Mouse (Mus musculus) c-Kit-negative CD71-positive TER-119-positive erythroid progenitor cells, embryonic 14.5 days (primary cell): ENCODE data around the gene Adarb1.

Source experiments
- DNase-seq: peaks from one replicate; pipeline ENCODE4 v3.0.0-alpha.2; 2013; ENCODE audit warnings: low read depth, low spot score

Gene Adarb1

DNA sequence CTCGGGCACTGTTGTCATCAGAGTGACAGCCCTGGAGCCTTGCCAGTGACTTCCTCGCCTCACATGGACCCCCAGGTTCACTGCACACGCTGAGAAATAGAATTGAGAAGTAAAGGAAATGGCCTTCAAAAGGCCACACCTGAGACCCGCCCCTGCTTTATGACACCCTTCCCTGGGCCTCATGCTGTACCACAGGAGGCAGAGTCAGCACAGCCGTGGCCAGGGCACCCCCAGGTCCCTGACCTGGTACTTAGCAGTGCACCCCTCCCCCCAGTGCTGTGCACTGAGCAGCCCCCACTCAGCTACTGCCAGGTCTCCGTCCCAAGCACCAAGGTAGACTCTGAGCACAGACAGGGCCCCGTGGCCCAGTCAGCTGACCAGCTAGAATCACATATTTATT is 148.9 kb downstream of the Adarb1 start:
- no peak for DNase-seq

- DNase-seq, result no peak
Observed at GRCm38 (mm10) chr10:77267027-77267426, 151.0 kb downstream of the Adarb1 start.

GRCm38 (mm10) chr10:77266281-77266680 is 151.8 kb downstream of the Adarb1 start:
- DNase-seq, result no peak

DNA sequence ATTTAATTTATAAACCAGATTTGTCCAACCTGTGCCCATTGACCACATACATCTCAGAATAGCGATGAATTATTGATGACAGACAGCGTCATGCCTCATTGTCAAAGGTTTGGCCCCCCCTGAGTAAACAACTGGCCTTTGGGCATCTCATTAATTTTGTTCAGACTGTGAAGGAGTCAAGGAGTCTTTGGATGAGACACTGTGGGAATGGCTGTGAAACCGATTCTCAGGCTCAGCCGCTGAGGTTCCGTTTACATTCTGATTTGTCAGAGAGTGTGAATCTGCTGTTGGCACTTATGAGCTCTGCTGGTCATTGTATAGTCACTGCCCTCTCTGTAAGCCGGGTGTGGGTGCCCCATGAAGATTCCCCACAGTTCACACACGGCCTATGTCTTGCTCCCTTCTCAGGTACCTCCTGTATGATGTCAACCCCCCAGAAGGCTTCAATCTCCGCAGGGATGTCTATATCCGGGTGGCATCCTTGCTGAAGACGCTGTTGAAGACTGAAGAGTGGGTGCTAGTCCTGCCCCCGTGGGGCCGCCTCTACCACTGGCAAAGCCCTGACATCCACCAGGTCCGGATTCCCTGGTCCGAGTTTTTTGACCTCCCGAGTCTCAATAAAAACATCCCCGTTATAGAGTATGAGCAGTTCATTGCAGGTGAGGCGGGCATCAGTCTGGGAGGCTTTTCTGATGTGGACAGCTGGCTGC is 157.7 kb downstream of the Adarb1 start:
- no peak for DNase-seq

DNA sequence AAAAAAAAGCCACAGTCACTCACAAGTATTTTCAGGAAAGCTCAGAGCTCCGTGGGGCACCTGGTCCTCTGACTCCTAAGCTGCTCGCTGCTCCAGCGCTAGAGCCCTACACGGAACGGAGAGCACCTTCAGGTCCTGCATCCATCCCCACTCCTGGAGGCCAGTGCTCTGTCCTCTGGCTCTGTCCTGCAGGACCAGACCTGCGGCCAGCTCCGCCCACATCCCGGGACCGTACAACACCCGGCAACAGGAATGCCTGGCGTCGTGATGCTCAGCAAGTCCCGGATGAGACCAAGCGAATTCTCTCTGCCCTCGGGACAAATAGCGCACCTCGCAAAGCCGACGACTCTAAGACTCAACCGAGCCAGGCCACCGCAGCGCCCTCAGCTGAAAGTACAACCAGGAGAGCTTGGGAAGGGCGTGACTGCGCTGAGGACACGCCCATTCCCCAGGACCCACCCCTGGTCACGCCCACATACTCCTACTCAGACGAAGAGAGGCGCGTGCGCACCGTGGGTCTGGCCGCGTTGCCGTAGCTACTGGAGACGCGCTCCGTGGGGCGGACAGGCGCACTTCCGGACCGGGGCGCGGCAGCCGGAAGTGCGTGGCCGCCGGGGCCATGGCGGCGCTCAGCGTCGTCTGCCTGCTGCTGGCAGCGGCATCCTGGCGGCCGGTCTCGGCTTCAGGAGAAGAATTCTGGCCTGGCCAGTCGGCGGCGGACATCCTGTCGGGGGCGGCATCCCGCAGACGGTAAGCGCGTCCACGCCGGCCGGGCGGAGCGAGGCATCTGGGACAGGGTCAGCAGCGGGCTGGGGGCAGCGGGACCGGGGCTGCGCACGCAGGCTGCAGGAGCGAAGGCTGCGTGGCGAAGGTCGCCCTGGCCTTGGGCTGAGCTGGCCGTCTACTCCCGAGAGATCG is 159.1 kb downstream of the Adarb1 start, which contains the start of gene Pofut2:
Gene Pofut2, plus strand, starts transcription at position 515 of the 918 bp plus-strand sequence.
- peak; percentile 97 for DNase-seq

- DNase-seq, result no peak
Observed at GRCm38 (mm10) chr10:77258041-77258590, 160.0 kb downstream of the Adarb1 start.

DNA sequence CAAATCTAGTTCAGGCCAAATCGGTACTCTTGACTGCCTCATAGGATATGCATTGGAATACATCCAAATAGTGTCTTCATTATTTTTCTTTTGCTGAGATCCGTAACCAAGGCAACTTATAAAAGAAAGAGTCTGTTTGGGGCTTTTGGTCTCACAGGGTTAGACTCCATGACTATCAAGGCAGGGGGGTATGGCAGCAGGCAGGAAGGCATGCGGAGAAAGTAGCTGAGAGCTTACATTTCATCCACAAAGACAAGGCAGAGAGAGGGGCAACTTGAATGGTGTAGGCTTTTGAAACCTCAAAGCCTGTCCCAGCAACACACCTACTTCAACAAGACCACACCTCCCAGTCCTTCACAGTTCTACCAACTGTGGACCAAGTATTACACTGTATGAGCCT is 162.4 kb downstream of the Adarb1 start:
- DNase-seq, result no peak

DNA sequence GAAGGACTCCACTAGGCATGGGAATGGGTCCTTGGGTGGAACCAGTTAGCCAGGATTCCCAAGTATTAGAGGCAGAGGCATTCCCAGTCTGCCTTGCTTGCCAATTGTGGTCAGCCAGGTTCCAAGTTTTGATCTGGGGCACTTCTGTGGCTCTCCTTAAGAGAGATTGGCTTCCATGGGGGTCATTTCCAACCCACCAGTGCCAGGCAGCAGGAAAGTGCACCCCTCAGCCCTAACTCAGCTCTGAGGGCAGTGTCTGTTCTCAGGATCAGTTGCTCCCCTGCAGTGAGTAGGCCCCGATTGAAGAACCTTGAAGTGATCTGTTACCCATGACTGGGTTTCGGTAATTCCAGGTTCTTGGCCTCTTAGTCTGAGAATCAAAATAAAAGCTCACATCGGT is 162.8 kb downstream of the Adarb1 start:
- DNase-seq, result no peak

GRCm38 (mm10) chr10:77252790-77253189 is 165.3 kb downstream of the Adarb1 start:
- DNase-seq, result peak; percentile 72

GRCm38 (mm10) chr10:77251784-77252539 is 166.1 kb downstream of the Adarb1 start:
- no peak for DNase-seq

- DNase-seq, result no peak
Observed at GRCm38 (mm10) chr10:77251223-77251783, 166.8 kb downstream of the Adarb1 start.

GRCm38 (mm10) chr10:77247707-77248106 is 170.4 kb downstream of the Adarb1 start:
- DNase-seq, result no peak

- no peak for DNase-seq
Observed at GRCm38 (mm10) chr10:77247048-77247447, 171.0 kb downstream of the Adarb1 start.

DNA sequence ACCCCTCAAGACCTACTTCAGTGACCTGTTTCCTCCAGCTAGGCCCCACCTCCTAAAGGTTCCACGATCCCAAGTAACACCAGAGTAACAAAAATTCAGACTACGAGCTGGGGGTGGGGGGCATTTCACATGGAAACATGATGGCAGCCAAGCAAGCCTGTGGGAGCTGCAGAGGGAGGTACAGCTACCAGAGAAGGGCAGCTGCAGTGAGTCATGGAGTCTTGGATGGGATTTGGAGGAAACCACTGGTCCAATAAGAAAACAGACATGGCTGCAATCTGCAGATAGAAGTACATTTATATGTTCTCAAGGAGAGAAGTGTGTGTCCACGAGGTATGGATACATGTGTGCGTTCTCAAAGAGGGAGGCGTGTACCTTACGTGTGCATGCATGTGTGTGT is 173.3 kb downstream of the Adarb1 start:
- DNase-seq, result no peak

- DNase-seq, result no peak
Observed at GRCm38 (mm10) chr10:77243572-77244161, 174.4 kb downstream of the Adarb1 start.

- DNase-seq, result no peak
Observed at GRCm38 (mm10) chr10:77242871-77243270, 175.2 kb downstream of the Adarb1 start.

DNA sequence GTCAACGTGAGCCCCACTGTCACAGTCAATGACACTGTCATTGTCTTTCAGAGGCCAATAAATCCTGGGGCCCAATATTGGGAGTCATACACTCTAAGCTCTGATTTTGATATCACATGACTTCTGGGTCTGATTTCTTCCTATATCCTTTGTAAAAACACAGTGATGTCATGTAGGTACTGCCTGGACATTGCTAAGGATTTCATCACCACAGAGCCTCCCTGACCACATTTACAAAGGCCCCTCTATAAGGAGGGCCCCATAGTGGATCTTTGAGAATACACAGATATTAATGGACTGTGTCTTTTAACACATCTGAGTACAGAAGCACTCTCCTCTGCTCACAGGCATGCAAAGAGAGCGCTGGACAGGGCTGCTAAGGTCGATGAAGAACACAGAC is 175.7 kb downstream of the Adarb1 start:
- no peak for DNase-seq

DNA sequence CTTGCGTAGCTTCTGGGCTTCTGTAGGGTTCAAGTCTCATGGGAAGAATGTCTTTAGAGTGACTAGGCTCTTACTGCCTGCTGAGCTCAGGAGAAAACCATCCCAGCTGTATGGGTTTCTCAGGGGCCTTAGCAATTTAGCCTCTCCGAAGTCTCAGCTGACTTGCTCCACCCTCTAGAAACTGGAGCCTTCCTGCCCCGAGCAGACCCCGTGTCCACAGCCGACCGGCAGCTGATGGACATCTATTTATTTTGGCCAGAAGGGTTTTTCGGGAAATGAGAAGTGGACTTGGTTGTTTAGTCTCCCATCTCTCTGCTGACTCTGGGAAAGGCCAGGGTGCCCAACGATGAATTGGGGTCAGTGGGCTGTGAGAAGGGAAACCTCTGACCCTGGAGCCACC is 177.3 kb downstream of the Adarb1 start:
- no peak for DNase-seq
